In the genomic region with DNA sequence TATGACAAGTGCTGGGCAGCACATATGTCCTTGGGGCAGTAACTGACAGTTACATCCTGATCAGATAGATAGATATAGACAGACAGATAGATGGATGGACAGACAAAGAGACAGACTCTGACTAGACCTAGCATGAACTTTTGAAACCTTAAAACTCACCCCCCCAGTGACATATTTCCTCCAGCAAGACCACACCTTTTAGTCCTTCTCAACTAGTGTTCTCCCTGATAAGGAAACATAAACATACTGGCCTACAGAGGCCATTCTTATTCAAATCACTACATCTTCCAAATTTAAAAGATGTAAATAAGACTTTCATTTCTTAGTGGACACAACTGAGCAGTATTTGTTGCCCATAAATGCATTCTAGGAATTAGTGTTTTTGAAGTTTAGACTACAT, we compare ENCODE assay signal across 18 mouse cellular contexts.
"Had no signal": no experiment of that assay in that cellular context is flagged by ENCODE, and none has a peak within 500 bp of the region (broad histone marks: within the 10 kb centered on the region; RNA-seq: fewer than 3 reads in every experiment).

No protein-coding gene starts in this region.

- DNase-seq: kidney, adult 11 months; kidney, adult 9 months; kidney, postnatal 14 days; kidney, postnatal 4 days; left cerebral cortex, postnatal 4 days; lung, embryonic 14.5 days; midbrain, embryonic 14.5 days; right cerebral cortex, postnatal 25 days; spleen, adult 18-20 months; thymus, postnatal 25 days had no signal

- H3K4me2 ChIP-seq: intestine, embryonic 15.5 days; limb, embryonic 12.5 days; limb, embryonic 15.5 days; lung, embryonic 14.5 days; midbrain, embryonic 11.5 days; stomach, embryonic 15.5 days had no signal

- H3K9ac ChIP-seq: intestine, embryonic 15.5 days; limb, embryonic 12.5 days; limb, embryonic 15.5 days; lung, embryonic 14.5 days; stomach, embryonic 15.5 days had no signal

- ATAC-seq: intestine, embryonic 15.5 days; lung, postnatal 0 days had no signal

- H3K27me3 ChIP-seq: intestine, embryonic 15.5 days; limb, embryonic 12.5 days; limb, embryonic 15.5 days; megakaryocyte, embryonic 14.5 days; stomach, embryonic 15.5 days had no signal

- H3K4me3 ChIP-seq: intestine, embryonic 15.5 days; limb, embryonic 12.5 days; limb, embryonic 15.5 days; megakaryocyte, embryonic 14.5 days; stomach, embryonic 15.5 days had no signal

- H3K9me3 ChIP-seq: intestine, embryonic 15.5 days; limb, embryonic 12.5 days; limb, embryonic 15.5 days; megakaryocyte, embryonic 14.5 days; stomach, embryonic 15.5 days had no signal

- H3K36me3 ChIP-seq: intestine, embryonic 15.5 days; limb, embryonic 12.5 days; limb, embryonic 15.5 days; stomach, embryonic 15.5 days had no signal

- H3K27ac ChIP-seq: intestine, embryonic 15.5 days; limb, embryonic 12.5 days; limb, embryonic 15.5 days; macrophage; stomach, embryonic 15.5 days had no signal

- H3K4me1 ChIP-seq: intestine, embryonic 15.5 days; limb, embryonic 12.5 days; stomach, embryonic 15.5 days had no signal
